Comparison of ENCODE assay signal across 10 mouse cellular contexts in the genomic region with DNA sequence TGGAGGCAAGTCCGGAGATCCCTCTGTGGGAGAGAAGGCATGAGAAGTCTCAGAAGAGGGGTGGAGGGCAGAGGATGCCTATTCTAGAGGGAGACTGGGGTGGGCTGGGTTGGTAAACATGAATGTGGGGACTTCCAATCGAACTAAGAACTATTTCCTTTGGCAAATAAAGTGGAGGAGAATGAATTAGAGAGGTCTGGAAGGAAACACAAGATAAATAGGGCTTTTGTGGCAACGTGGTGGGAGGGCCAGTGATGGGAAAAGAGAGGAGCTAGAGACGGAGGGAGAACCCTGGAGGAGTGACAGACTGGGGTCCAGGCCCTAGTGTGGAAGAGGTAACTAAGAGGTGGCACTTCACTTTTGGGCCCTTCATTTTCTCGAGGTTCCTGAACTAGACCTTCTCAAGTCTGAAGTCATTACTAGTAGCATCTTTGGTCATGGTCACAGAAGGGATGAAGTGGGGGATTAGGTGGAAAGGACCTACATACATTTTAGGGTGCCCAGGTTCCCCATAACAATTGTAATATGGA. TPM values are rescaled to one million over a fixed set of nuclear protein-coding genes. Genes with fewer than 3 reads are reported as not detected.
DNase-seq lines count a peak whose midpoint lies in the region; ATAC-seq and TF ChIP-seq lines count a peak whose summit lies in the region.
"Had no signal": no experiment of that assay in that cellular context is flagged by ENCODE, and none has a peak within 500 bp of the region (broad histone marks: within the 10 kb centered on the region; RNA-seq: fewer than 3 reads in every experiment).

No protein-coding gene starts in this region.

- peaks cover 6% of the 10 kb centered on the region; the same call in 1 of the 2 replicates for H3K4me1 ChIP-seq in embryonic facial prominence, embryonic 11.5 days (ENCODE audit: control insufficient read depth, insufficient read depth, low read length)
- peaks cover 34% of the 10 kb centered on the region for H3K4me1 ChIP-seq in hindbrain, embryonic 16.5 days (ENCODE audit: control insufficient read depth, insufficient read depth, low read depth, low read length)
- peaks cover 29% of the 10 kb centered on the region for H3K4me1 ChIP-seq in midbrain, postnatal 0 days (ENCODE audit: insufficient read depth, low read length)

- H3K9me3 ChIP-seq in embryonic facial prominence, embryonic 11.5 days (replicated peaks; ENCODE audit: control insufficient read depth, low read length): no peaks in the 10 kb centered on the region
- no peaks in the 10 kb centered on the region for H3K9me3 ChIP-seq in hindbrain, embryonic 16.5 days (ENCODE audit: control insufficient read depth, low read length)
- H3K9me3 ChIP-seq in midbrain, postnatal 0 days (ENCODE audit: low read length): no peaks in the 10 kb centered on the region

- 5% methylated on average over 5 of the region's 5 CpGs for WGBS in embryonic facial prominence, embryonic 11.5 days
- 2% methylated on average over 5 of the region's 5 CpGs for WGBS in hindbrain, embryonic 16.5 days
- WGBS in midbrain, postnatal 0 days: 5% methylated on average over 5 of the region's 5 CpGs

- DNase-seq in layer of hippocampus, adult 2 months (ENCODE audit: low spot score in 2 of 2): no peak
- no peak for DNase-seq in layer of hippocampus, postnatal 36 days
- DNase-seq in embryonic facial prominence, embryonic 11.5 days (ENCODE audit: low spot score): no peak
- no peak for DNase-seq in midbrain, postnatal 0 days (ENCODE audit: low spot score)
- DNase-seq in kidney, postnatal 25 days: no peak
- DNase-seq in layer of hippocampus, postnatal 14 days (ENCODE audit: low spot score in 2 of 2): no peak

- H3K36me3 ChIP-seq in embryonic facial prominence, embryonic 11.5 days (replicated peaks; ENCODE audit: control insufficient read depth, insufficient read depth, low read depth, low read length): no peaks in the 10 kb centered on the region; the same call in 1 of the 2 replicates
- H3K36me3 ChIP-seq in hindbrain, embryonic 16.5 days (ENCODE audit: control insufficient read depth, insufficient read depth, low read length): no peaks in the 10 kb centered on the region
- H3K36me3 ChIP-seq in midbrain, postnatal 0 days (ENCODE audit: insufficient read depth, low read length): peaks cover 9% of the 10 kb centered on the region; the same call in 1 of the 2 replicates

- no peak for ATAC-seq in embryonic facial prominence, embryonic 11.5 days (replicated peaks; ENCODE audit: insufficient number of reproducible peaks, low FRiP score, low TSS enrichment, low read depth)
- ATAC-seq in hindbrain, embryonic 16.5 days: no peak
- no peak for ATAC-seq in midbrain, postnatal 0 days (ENCODE audit: low FRiP score)
- ATAC-seq in erythroid progenitor cell, adult 5-6 weeks (replicated peaks; ENCODE audit: low FRiP score, poor library complexity, severe bottlenecking): no peak

- peak overlapping the region; percentile 59 for H3K4me3 ChIP-seq in layer of hippocampus, adult 2 months
- peak overlapping the region; percentile 78 for H3K4me3 ChIP-seq in embryonic facial prominence, embryonic 11.5 days (ENCODE audit: low read depth, low read length)
- peak overlapping the region; percentile 80 for H3K4me3 ChIP-seq in hindbrain, embryonic 16.5 days (ENCODE audit: low read length)
- H3K4me3 ChIP-seq in midbrain, postnatal 0 days (ENCODE audit: low read depth, low read length): peak overlapping the region; percentile 87

- H3K4me2 ChIP-seq in embryonic facial prominence, embryonic 11.5 days (ENCODE audit: low read depth, low read length): peak overlapping the region; percentile 60
- peak overlapping the region; percentile 80 for H3K4me2 ChIP-seq in hindbrain, embryonic 16.5 days (ENCODE audit: low read length)
- H3K4me2 ChIP-seq in midbrain, postnatal 0 days (ENCODE audit: low read depth, low read length, poor library complexity, severe bottlenecking): peak overlapping the region; percentile 92

- peak overlapping the region; percentile 94 for H3K27ac ChIP-seq in layer of hippocampus, adult 2 months
- peak overlapping the region; percentile 96 for H3K27ac ChIP-seq in embryonic facial prominence, embryonic 11.5 days (replicated peaks; ENCODE audit: low read depth, low read length)
- H3K27ac ChIP-seq in hindbrain, embryonic 16.5 days (ENCODE audit: low read depth, low read length): peak overlapping the region; percentile 99
- peak overlapping the region; percentile 97 for H3K27ac ChIP-seq in midbrain, postnatal 0 days (ENCODE audit: low read depth, low read length)

- TF ChIP-seq CTCF in layer of hippocampus, adult 2 months (conservative IDR thresholded peaks at IDR 0.05): no peak
- no peak for TF ChIP-seq CTCF in midbrain, postnatal 0 days (IDR thresholded peaks at IDR 0.05)

- no peaks in the 10 kb centered on the region for H3K27me3 ChIP-seq in embryonic facial prominence, embryonic 11.5 days (ENCODE audit: control insufficient read depth, insufficient read depth, low read length)
- H3K27me3 ChIP-seq in hindbrain, embryonic 16.5 days (replicated peaks; ENCODE audit: control insufficient read depth, insufficient read depth, low read length): no peaks in the 10 kb centered on the region
- H3K27me3 ChIP-seq in midbrain, postnatal 0 days (ENCODE audit: insufficient read depth, low read length): no peaks in the 10 kb centered on the region

- H3K9ac ChIP-seq in embryonic facial prominence, embryonic 11.5 days (replicated peaks; ENCODE audit: low read length): peak overlapping the region; percentile 95
- peak overlapping the region; percentile 97 for H3K9ac ChIP-seq in hindbrain, embryonic 16.5 days (ENCODE audit: low read depth, low read length)
- H3K9ac ChIP-seq in midbrain, postnatal 0 days (replicated peaks; ENCODE audit: low read length, poor library complexity, severe bottlenecking): peak overlapping the region; percentile 98

RNA-seq across cellular contexts. Expression of gene Atn1, which starts 1.1 kb away (rescaled TPM):
- total RNA-seq in layer of hippocampus, adult 2 months (2021): 100 to 1,000 TPM; 159 to 164 TPM
- total RNA-seq in layer of hippocampus, postnatal 36 days (2021): 100 to 1,000 TPM; 139 to 170 TPM
- 9.0 and 9.6 TPM in 2 replicates for polyA plus RNA-seq in embryonic facial prominence, embryonic 11.5 days (2014; fragmentation: Nextera tagmentation; extraction: Ambion mirVana)
- 24.7 and 28.5 TPM in 2 replicates for polyA plus RNA-seq in hindbrain, embryonic 16.5 days (2015; fragmentation: Nextera tagmentation; extraction: Ambion mirVana)
- total RNA-seq in midbrain, postnatal 0 days (2014; rRNA removed): 30.7 and 38.0 TPM in 2 replicates
- 25.5 and 30.4 TPM in 2 replicates for polyA plus RNA-seq in midbrain, postnatal 0 days (2015; fragmentation: Nextera tagmentation; extraction: Ambion mirVana)
- 9.4 and 13.8 TPM in 2 replicates for total RNA-seq in erythroid progenitor cell, adult 5-6 weeks (2015; ENCODE audit: low replicate concordance)
- total RNA-seq in erythroid progenitor cell, adult 5-6 weeks (2017; ENCODE audit: low replicate concordance): 0.15 and 0.51 TPM in 2 replicates
- total RNA-seq in layer of hippocampus, postnatal 14 days (2021): 100 to 1,000 TPM; 147 to 149 TPM

RNA-seq across cellular contexts. Expression of gene Gm45234, which starts 1.6 kb away (rescaled TPM):
- total RNA-seq in layer of hippocampus, adult 2 months (2021): not detected
- total RNA-seq in layer of hippocampus, postnatal 36 days (2021): not detected
- polyA plus RNA-seq in embryonic facial prominence, embryonic 11.5 days (2014; fragmentation: Nextera tagmentation; extraction: Ambion mirVana): not detected in 2 replicates
- not detected in 2 replicates for polyA plus RNA-seq in hindbrain, embryonic 16.5 days (2015; fragmentation: Nextera tagmentation; extraction: Ambion mirVana)
- total RNA-seq in midbrain, postnatal 0 days (2014; rRNA removed): not detected in 2 replicates
- not detected in 2 replicates for polyA plus RNA-seq in midbrain, postnatal 0 days (2015; fragmentation: Nextera tagmentation; extraction: Ambion mirVana)
- not detected in 2 replicates for total RNA-seq in erythroid progenitor cell, adult 5-6 weeks (2015; ENCODE audit: low replicate concordance)
- total RNA-seq in erythroid progenitor cell, adult 5-6 weeks (2017; ENCODE audit: low replicate concordance): not detected in 2 replicates
- 1 to 10 TPM in 1 of 2 experiments, not detected in 1; 1.3 TPM for total RNA-seq in layer of hippocampus, postnatal 14 days (2021)
- total RNA-seq: adrenal gland, postnatal 25 days; left cerebral cortex, postnatal 25 days had no signal

RNA-seq across cellular contexts. Expression of gene Eno2, which starts 12.1 kb away (rescaled TPM):
- total RNA-seq in layer of hippocampus, adult 2 months (2021): 1,000 to 10,000 TPM in 1 of 2 experiments, 100 to 1,000 TPM in 1; 981 to 1,025 TPM
- total RNA-seq in layer of hippocampus, postnatal 36 days (2021): 1,000 to 10,000 TPM in 1 of 2 experiments, 100 to 1,000 TPM in 1; 956 to 1,045 TPM
- 4.3 and 4.5 TPM in 2 replicates for polyA plus RNA-seq in embryonic facial prominence, embryonic 11.5 days (2014; fragmentation: Nextera tagmentation; extraction: Ambion mirVana)
- polyA plus RNA-seq in hindbrain, embryonic 16.5 days (2015; fragmentation: Nextera tagmentation; extraction: Ambion mirVana): 192 and 210 TPM in 2 replicates
- total RNA-seq in midbrain, postnatal 0 days (2014; rRNA removed): 221 and 267 TPM in 2 replicates
- 175 and 189 TPM in 2 replicates for polyA plus RNA-seq in midbrain, postnatal 0 days (2015; fragmentation: Nextera tagmentation; extraction: Ambion mirVana)
- not detected in 2 replicates for total RNA-seq in erythroid progenitor cell, adult 5-6 weeks (2015; ENCODE audit: low replicate concordance)
- total RNA-seq in erythroid progenitor cell, adult 5-6 weeks (2017; ENCODE audit: low replicate concordance): not detected in 2 replicates
- total RNA-seq in layer of hippocampus, postnatal 14 days (2021): 100 to 1,000 TPM; 667 to 671 TPM

RNA-seq across cellular contexts. Expression of gene Grcc10, which starts 16.2 kb away (rescaled TPM):
- total RNA-seq in layer of hippocampus, adult 2 months (2021): 100 to 1,000 TPM; 295 to 339 TPM
- total RNA-seq in layer of hippocampus, postnatal 36 days (2021): 100 to 1,000 TPM; 337 to 366 TPM
- polyA plus RNA-seq in embryonic facial prominence, embryonic 11.5 days (2014; fragmentation: Nextera tagmentation; extraction: Ambion mirVana): 518 and 553 TPM in 2 replicates
- 587 and 645 TPM in 2 replicates for polyA plus RNA-seq in hindbrain, embryonic 16.5 days (2015; fragmentation: Nextera tagmentation; extraction: Ambion mirVana)
- 244 and 246 TPM in 2 replicates for total RNA-seq in midbrain, postnatal 0 days (2014; rRNA removed)
- 710 and 723 TPM in 2 replicates for polyA plus RNA-seq in midbrain, postnatal 0 days (2015; fragmentation: Nextera tagmentation; extraction: Ambion mirVana)
- 26.0 and 63.4 TPM in 2 replicates for total RNA-seq in erythroid progenitor cell, adult 5-6 weeks (2015; ENCODE audit: low replicate concordance)
- 21.9 and 23.3 TPM in 2 replicates for total RNA-seq in erythroid progenitor cell, adult 5-6 weeks (2017; ENCODE audit: low replicate concordance)
- 100 to 1,000 TPM; 297 to 325 TPM for total RNA-seq in layer of hippocampus, postnatal 14 days (2021)

RNA-seq across cellular contexts. Expression of gene Ptpn6, which starts 18.9 kb away (rescaled TPM):
- 1 to 10 TPM; 5.5 to 6.6 TPM for total RNA-seq in layer of hippocampus, adult 2 months (2021)
- total RNA-seq in layer of hippocampus, postnatal 36 days (2021): 1 to 10 TPM; 2.9 to 3.0 TPM
- polyA plus RNA-seq in embryonic facial prominence, embryonic 11.5 days (2014; fragmentation: Nextera tagmentation; extraction: Ambion mirVana): 6.0 and 11.2 TPM in 2 replicates
- polyA plus RNA-seq in hindbrain, embryonic 16.5 days (2015; fragmentation: Nextera tagmentation; extraction: Ambion mirVana): 4.8 and 4.9 TPM in 2 replicates
- 2.3 and 3.4 TPM in 2 replicates for total RNA-seq in midbrain, postnatal 0 days (2014; rRNA removed)
- 3.2 and 4.0 TPM in 2 replicates for polyA plus RNA-seq in midbrain, postnatal 0 days (2015; fragmentation: Nextera tagmentation; extraction: Ambion mirVana)
- 39.3 and 91.8 TPM in 2 replicates for total RNA-seq in erythroid progenitor cell, adult 5-6 weeks (2015; ENCODE audit: low replicate concordance)
- 91.8 and 94.2 TPM in 2 replicates for total RNA-seq in erythroid progenitor cell, adult 5-6 weeks (2017; ENCODE audit: low replicate concordance)
- total RNA-seq in layer of hippocampus, postnatal 14 days (2021): 1 to 10 TPM; 3.8 to 5.7 TPM

Comparison
In these comparisons a context has a peak if more than half of its experiments do, and no peak if none do; other contexts are left out.
1. RNA of gene Eno2, which starts 12.1 kb away (total RNA-seq): 956 to 1,045 TPM in layer of hippocampus, postnatal 36 days, 981 to 1,025 TPM in layer of hippocampus, adult 2 months, 667 to 671 TPM in layer of hippocampus, postnatal 14 days and 221 to 267 TPM in midbrain, postnatal 0 days; not detected in erythroid progenitor cell, adult 5-6 weeks; every median in the first group is over 100 times any median in the second.
2. Peak in every context shown above with its lines, with median percentiles within 50 percentile points of each other: H3K27ac ChIP-seq, H3K4me3 ChIP-seq, H3K4me2 ChIP-seq and H3K9ac ChIP-seq.